Mouse (Mus musculus) fat pad, adult 2 months (tissue): ENCODE data around the gene Cadps.

Experiments
- DNase-seq: peaks from one replicate; pipeline ENCODE4 v3.0.0-alpha.2; 2011; ENCODE audit warnings: low read depth, low spot score; ENCODE audit errors: extremely low read depth

Cadps gene

DNA sequence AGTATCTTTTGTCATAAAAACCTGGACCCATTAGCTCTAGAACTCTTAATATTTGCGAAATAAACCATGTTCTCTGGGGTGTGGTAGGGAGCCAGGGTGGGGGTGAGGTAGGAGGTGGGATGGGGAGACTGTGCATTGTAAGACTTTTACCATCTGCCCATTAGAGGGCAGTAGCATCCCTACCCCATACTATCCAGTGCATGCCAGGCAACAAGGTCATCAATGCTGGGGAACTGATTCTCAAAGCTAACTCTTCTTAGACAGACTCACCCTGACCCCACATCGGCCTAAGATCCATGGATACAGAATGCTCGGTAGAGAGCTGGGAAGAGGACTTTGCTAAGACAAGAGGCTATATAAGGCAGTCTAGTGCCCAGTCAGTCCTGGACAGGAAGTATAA is 425.3 kb downstream of the Cadps start:
- no peak for DNase-seq

- no peak for DNase-seq
Observed at GRCm38 (mm10) chr14:12394318-12394717, 428.6 kb downstream of the Cadps start.

DNA sequence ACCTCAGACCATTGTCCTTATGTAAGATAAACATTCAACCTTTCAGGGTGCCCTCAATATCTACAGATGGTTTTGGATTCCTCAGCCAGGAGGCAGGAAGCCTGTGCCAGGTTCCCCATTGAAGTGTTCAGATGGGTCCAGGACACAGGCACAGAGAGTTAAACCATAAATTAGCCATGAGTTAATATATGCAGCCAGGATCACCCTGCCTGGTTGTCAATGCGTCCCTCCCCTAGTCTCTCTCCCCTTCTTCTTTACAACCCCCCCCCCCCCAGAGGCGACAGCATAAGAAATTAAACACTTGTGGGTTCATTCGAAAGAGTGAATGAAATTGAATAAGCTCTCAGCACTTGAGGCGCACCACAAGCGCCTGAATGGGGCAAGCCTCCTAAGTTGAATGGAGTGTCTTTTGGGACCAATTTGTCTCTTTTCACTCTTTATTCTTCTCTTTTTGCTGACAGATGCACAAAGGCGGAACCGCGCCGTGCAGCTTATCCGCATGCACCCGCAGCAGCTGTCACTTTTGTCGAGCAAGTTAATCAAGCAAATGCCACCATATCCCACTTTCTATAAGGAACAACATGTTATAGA is 429.5 kb downstream of the Cadps start:
- DNase-seq = no peak

GRCm38 (mm10) chr14:12391167-12391566 is 431.7 kb downstream of the Cadps start:
- peak; percentile 11 for DNase-seq

DNA sequence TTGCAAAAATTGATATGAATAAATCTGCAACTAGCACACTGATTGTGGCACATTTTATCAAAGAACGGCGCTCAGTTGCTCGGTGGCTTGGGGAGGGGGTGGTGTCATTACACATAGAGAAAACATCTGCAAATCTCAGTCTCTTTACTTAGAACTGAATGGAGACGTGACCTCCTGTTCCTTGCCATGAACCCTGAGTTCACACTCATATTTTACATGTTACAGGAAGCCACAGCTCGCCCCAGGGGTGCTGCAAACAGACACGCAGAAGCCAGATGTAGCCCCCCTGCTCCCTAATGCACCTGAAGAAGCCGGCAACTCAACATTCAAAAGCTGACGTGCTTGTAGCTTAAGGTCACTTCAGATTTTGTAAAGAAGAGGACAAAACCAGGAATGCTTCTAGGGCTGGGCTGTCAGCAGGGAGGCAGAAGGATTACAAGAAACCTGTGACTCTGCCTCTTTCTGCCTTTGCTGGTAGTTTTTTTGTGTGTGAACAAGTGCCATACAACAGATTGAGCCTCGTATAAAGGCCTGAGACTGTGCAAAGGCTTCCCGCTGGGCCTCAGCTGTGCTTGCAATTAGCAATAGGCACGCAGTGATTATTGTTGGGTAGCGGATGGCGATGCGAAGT is 434.0 kb downstream of the Cadps start:
- no peak for DNase-seq

GRCm38 (mm10) chr14:12388192-12388795 is 434.6 kb downstream of the Cadps start:
- DNase-seq = no peak

DNA sequence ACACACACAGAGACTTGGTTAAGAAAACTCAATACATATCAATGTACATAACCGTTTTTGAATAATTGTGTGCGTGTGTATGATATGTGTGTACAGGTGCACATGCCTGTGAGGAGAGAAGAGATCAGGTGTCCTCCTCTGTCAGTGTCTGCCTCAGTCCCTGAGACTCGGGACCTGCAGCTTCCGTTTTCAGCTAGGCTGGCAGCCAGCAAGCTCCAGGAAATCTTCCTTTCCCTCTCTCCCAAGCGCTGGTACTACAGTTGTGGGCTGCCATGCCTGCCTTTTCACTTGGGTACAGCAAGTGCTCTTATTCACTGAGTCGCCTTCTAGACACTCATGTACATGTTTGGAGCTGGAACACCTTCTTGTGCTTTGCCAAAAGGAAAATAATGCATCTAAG is 435.7 kb downstream of the Cadps start:
- no peak for DNase-seq

GRCm38 (mm10) chr14:12377883-12378282 is 445.0 kb downstream of the Cadps start:
- no peak for DNase-seq

DNA sequence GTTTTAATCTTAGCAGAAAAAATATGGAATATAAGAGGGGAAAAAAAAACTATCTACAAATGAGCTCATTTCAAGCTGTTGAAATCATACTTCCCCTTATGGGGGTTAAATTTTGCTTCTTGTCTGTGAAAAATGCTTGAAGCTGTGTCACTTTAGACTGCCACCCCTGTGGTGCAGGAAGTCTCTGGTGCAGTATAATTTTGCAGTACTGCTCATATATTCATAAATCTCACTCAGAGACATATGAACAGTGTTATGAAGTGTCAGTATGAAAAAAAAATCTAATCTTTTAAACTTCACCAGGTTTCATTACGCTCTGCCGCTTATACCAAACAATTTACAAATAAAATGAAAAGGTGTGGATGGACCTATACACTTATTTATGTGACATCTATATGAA is 445.6 kb downstream of the Cadps start:
- DNase-seq = no peak

GRCm38 (mm10) chr14:12375451-12375850 is 447.4 kb downstream of the Cadps start:
- no peak for DNase-seq

DNA sequence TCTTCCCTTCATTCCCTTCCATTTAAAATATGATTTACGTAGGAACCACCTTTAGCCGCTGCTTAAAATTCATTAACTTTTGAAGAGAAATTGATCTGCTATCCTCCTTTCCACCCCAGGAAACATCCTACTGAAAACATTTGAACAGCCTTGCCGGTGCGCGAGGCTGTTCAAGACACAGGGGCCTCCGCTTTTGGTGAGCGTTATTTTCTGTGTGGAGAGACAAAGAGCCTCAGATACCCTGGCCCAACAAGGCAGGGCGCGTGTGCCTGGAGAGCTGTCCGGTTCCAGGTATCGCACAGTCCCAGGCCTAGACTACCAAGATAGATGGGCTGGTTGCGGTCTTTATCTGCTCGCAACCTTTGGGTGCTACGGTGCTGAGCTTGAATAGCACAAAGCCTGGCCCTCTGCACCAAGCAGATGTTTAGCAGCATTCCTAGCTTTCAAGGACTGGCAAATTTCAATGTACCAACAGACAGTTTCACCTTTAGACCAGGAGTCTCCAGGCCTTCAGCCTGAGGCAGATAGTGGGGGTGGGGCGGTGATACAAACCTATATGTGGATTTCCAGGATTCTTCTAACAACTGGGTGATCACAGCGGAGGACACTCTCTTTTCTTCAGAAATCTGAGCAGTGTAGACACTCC is 472.5 kb downstream of the Cadps start:
- DNase-seq = no peak

- no peak for DNase-seq
Observed at GRCm38 (mm10) chr14:12349334-12350090, 473.4 kb downstream of the Cadps start.

DNA sequence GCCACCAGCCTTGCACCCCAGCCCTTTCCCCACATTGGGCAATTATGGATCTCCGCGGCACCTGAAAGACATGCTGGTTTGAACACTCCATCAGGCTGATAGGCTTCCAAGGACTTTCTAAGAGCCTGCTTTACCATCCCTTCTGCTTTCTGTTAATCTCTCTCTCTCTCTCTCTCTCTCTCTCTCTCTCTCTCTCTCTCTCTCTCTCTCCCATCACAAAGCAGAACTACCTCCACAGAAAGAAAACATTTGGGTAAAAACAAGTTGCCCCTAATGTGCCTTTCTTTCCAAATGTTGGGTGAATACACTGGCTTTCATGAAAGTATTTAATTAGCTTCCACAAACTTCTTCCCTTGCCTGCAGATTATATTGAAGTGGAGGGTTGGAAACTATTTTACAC is 474.8 kb downstream of the Cadps start, which contains the start of gene Fezf2:
Gene Fezf2 (minus strand): TSS at position 101 of the 400 bp plus-strand sequence.
- no peak for DNase-seq

- DNase-seq = no peak
Observed at GRCm38 (mm10) chr14:12346865-12347600, 475.8 kb downstream of the Cadps start.

DNA sequence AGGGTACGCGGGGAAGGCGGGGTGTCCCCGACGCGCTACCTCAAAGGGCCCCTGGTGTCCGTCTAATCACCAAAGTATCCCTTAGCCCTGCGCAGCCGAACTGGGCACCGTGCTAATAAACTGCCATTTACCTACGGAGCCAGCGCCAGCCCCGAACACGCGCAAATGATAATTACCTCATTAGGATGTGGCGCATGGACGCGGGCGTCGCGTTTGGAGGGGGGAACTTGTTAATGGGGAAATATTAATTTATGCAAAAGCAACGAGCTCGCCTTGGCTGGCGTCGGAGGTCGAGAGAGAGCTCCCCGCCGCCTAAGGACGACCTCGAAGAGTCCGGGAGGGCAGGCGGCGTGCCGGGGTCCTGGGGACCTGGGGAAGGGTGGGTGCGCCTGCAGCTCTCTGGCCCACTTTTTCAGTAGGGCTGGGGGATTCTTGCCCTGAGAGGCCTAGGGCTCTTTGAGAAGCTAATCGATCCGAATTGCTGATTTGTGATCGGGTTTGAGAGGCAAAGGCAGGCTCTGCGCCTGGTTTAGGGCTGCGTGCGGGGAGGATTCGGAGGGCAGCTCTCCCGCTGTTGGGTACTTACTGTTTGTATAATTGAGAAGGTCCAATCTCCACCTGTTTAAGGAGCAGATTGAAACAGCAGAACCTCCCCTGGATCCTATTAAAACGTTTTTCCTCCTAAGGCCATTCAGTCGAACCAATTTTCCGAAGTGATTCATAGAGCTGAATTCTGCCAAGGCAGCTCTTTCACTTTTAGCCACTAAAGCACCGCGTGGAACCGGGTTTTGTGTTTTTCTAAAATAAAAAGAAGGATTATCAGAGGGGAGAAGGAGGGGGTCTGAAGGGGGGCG is 476.6 kb downstream of the Cadps start:
- no peak for DNase-seq

DNA sequence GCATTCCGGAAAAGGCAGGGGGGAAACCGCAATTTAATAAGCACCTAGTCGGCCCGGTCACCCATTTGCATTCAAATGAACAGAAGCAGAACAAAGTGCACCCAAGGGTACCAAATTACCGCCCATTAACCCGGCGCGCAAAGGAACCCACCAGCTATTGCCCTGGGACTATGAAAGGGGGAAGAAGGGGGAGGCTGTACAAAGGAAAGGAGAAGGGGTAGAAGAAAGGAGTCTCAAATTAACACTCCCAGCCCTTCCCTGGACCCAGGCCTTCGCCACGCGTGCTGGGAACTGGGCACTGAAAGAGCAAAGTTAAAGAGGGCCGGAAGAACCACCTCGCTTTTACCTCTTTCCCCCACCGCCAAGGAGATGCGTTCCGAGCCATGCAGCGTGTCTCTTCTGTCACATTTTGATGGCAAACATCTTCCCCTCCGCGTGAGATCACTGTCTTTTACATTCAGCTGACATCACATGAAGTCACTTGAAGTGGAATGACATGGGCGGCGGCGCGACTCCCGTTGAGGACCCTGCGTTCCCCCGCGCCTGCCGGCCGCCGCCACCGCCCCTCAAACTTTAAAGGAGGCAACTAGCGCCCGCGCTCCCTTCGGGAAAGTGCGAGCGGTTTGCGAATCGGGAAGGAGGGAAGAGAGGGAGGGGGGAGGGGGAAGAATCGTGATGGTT is 477.5 kb downstream of the Cadps start:
- DNase-seq = no peak

DNA sequence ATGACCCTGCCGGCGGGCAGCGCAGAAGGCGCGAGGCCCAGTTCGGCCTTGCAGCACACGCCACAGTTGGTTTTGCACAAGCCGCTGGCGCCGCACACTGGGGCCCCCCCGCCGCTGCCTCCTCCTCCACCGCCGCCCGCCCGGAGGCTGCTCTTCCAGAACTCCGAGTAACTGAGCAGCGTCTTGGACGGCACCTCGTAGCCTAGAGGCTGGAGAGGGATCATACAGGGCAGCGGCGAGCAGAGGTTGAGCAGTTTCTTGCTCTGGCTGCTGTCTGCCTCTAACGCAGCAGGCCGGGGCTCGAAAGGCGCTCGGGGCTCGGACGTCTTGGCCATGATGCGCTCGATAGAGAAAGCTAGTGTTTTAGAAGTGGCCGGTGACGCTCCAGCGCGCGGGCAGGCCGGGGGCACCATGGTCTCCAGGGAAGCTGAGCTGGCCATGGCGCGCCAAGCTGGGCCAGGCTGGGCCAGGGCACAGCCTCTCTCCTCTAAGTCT is 478.1 kb downstream of the Cadps start:
- DNase-seq = no peak

GRCm38 (mm10) chr14:12344061-12344745 is 478.7 kb downstream of the Cadps start:
- no peak for DNase-seq
